Mouse (Mus musculus) embryo, embryonic 11 days (tissue): ENCODE measurements around the gene Lrrc75b.
"Not testable (repeated sequence)": the region's sequence is repeated elsewhere in the genome, so short reads cannot be mapped to it uniquely, and the experiment has no call there.

ENCODE experiments used
- DNase-seq: peaks from one replicate; pipeline ENCODE4 v3.0.0-alpha.2; 2015

Gene Lrrc75b

DNA sequence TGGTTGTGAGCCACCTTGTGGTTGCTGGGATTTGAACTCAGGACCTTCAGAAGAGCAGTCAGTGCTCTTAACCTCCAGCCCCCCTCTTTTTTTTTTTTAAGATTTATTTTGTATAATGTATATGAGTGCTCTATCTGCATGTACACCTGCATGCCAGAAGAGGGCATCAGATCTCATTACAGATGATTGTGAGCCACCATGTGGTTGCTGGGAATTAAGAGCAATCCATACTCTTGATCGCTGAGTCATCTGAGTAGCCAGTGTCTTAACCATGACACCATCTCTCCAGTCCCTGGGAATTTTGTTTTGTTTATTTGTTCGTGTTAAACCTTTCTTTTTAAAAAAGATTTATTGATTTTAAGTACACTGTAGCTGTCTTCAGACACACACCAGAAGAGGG, 6.6 kb upstream of the Lrrc75b start:
- DNase-seq = not testable (repeated sequence)

DNA sequence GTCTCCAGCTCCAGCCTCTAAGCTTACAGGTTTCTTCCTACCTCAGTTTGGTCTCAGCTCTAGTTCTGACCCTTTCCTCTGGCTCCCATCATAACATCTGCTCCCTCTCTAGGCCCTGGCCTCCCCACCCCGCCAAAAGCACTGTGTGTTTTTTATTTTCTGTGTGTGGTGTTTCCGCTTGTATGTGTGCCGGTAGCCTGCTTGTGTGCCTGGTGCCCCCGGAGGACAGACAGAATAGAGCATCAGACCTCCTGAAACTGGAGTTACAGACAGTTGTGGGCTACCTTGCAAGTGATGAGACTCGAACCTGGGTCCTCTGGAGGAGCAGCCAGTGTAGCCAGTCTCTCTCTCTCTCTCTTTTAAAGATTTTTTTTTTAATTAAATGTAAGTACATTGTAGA, 6.2 kb upstream of the Lrrc75b start:
- DNase-seq = no peak

DNA sequence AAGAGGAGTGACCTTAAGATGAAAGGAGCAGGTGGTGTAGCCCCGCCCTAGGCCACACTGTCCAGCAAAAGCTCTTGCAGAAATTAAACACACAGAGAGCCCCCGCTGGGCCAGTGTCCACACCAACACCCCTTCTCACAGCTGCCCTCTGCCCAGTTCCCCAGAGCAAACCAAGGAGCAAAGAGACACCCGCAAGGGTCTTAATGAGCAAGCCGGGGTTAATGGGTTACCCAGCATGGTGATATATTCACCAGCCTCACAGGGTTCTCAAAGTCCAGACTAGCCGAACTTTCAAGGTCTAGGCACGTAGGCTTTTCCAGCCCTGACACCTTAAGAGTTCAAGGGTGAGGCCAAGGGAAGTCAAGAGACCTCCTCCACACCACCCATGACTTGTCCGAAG, 5.8 kb upstream of the Lrrc75b start:
- no peak for DNase-seq

DNA sequence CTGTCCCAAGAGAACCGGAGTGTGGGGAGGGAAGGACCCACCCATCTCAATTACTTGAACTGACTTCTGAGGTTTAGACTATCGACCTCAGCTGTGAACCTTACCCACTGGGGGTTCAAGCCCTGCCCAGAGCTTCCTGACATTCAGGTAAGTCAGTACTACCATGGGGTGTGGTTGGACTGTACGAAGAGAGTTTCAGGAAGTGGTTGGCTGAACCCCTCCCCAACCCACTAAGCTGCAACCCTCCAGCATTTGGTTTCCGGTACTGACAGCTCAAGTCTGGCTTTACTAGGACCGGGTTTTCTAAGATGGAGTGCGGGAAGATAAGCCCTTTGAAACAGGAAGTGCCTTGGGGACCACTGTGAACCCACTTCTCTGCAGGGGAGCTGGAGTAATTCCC, 5.3 kb upstream of the Lrrc75b start:
- no peak for DNase-seq

DNA sequence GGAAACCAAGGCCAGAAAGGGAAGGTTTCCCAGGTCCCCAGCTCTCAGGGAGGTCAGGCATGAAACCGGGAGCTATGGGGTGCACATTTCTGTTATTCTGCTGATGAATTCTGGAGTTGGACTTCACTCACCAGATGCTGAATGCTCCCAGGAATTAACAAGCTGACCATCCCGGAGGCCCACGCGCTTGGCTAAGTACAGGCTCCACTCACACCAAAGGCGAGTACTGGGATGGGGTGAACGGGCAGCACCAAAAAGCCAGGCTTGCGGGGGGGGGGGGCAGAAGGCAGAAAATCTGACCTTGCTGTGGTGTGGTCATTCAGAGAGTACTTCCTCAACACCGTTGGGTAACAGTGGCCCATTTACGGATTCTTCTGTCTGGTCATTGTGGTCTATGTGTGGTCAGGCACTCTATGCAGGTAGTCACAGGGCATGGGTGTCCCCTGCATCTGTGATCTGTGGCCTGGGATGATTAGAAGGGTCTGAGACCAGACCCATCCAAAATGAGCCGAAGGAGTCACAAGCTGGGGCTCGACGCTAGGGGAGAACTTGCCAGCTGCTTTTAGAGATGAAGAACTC, 4.6 kb upstream of the Lrrc75b start:
- DNase-seq = no peak

DNA sequence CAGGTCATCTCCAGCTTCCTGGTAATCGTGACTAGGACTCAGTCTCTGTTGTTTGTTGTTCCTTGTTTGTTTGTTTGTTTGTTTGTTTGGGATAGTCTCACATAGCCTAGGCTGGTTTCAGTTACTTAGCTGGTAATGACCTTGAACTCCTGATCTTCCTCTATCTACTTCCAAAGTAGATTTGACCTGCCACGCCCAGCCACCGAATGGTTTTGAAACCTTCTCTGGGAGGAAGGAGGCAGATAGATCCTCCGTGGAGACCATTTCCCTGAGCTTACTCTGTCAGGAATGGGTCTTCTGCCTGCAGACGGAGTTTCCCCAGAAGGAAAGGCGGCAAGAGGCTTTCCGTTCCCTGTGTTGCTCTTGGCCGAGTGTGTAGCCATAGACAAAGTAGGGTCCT, 2.5 kb upstream of the Lrrc75b start:
- no peak for DNase-seq

DNA sequence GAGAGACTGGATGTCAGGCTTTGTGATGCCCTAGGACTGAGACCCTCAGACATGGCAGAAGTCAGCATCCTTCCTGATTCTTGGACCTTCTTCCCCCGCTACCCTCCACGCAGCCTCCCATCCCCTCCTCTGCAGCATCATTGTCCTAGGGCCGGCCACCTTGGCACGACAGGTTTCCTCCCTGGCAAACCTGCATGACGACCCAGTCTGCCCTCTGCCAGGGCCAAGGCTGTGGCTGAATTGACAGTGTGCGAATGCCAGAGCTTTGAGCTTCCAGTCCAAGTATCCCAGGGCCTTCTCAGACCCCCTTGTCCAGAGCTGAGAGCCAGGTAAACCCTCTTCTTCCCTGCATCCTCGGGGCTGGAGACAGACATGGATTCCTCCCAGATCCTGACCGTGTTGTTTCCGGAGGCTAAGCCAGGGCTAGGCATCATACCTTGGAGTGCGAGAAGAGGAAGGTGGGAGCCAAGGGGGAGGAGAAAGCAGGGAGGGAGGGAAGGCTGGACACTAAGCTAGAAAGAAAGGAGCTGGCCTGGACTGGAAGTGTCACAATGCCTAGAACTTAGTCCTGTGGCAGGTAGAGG, 1.0 kb upstream of the Lrrc75b start, which contains the start of gene Ggt1:
TSS of gene Ggt1 (plus strand) at position 534 of the 584 bp plus-strand sequence.
- no peak for DNase-seq

DNA sequence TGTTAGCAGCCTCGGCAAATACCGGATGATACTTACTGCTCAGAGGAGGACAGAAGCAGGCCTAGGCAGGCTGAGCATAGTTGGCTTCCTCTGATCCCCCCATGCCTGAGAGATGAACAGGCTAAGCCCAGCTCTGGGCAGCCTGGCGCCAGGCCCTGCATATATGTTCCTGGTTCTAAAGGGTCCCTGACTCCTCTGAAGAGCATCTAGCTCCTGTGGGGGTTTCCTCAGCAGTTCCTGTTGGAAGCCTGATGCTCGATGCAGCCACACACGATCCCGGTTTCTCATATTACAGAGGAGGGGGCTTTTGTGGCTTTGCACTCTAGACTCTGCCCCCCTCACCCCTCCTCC, 394 bp upstream of the Lrrc75b start:
- no peak for DNase-seq

DNA sequence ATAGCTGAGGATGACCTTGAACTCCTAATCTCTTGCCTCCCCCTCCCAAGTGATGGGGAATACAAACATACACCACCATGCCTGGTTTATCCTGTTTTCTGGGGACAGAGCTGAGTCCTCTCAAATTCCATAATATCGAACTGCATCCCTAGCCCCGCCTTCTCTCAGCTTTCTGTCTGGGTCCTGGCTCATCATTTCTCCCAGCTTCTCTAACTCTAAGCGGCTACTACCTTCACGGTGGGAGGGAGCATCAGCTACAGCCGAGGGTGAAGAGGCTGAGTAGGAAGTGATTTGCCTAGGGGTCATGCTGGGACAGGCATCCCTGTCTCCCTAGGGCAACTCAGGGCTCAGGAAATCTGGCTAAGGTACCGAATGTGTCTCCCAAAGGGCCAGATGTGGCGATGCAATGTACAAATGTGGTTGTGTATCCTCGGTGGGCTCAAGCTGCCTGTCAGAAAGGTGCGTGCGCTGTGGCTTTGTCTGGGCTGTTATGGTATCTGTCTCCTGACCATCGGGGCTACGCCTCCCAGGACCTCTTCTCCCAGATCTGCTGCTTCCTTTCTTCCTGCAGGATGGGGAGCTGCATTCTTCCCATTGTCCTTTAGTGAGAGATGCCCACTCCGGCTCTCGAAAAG, 972 bp downstream of the Lrrc75b start:
- no peak for DNase-seq

DNA sequence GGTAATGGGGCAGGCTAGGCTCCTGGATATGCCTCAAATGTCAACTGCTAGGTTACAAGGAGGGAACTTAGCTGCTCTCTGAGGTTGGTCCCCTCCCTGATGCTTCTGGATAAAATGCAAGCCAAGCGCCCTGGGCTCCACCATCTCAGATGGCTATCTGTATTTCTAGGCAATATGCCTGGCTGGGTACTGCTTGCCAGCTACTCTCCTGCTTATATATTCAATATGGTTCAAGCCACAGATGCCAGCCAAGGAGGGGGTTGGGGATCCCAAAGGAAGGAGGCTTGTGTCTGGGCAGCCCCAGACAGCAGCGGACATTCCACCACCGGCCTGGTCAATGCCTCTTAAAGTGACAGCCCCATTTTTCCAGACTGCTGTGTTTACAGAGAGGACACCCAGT, 1.6 kb downstream of the Lrrc75b start:
- no peak for DNase-seq

DNA sequence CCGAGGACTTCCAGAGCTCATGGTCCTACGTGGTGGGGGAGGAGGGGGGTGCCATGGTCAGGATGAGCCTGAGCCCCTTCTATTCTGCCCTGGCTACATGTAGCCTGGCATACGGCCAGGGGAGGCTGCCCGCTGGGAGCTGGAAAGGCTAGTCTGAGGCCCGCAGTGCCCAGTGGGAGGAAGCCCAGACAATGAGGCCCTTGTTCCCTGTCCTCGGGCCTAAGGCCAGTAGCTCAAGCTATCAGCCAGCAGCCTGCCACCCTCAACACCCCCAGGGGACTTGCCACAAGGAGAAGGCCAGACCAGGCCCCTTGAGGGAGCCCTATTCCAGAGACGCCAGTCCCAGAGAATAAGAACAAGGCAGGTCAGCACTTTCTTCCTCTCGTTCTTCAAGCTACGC, 4.1 kb downstream of the Lrrc75b start:
- DNase-seq = no peak

DNA sequence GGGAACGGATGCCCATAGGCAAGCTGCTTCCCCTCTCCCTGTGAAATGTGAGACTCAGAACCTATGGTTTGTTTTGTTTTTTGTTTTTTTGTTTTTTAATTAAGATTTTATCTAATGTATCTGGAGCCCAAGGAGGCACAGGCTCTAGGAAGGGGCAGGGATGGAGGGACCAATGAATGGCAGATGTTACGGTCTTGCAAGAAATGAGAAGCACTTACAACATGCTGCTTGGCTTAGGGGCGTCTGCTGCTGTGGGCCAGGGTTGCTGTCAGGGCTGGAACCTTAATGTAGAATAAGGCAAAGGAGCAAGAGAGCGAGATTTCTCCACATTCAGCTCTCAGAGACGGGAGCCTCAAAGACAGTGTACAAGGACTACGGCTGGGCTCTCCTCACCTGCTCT, 4.6 kb downstream of the Lrrc75b start:
- DNase-seq = no peak

DNA sequence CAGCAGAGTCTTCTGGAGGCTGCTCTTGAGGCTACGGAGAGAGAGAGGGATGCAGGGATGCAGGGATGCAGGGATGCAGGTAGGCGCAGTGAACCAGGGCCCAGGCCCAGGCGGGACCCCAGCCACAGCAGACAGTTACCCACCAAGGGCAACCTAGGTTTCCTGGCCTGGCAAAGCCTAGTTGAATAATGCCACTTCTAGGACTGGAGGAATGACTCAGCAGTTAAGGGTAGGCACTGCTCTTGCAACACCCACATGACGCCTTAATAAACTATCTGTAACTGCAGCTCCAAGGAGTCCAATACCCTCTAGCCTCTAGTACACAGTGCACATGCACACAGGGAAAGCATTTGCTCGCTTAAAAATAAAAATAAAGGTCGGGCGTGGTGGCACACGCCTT, 6.0 kb downstream of the Lrrc75b start:
- no peak for DNase-seq

DNA sequence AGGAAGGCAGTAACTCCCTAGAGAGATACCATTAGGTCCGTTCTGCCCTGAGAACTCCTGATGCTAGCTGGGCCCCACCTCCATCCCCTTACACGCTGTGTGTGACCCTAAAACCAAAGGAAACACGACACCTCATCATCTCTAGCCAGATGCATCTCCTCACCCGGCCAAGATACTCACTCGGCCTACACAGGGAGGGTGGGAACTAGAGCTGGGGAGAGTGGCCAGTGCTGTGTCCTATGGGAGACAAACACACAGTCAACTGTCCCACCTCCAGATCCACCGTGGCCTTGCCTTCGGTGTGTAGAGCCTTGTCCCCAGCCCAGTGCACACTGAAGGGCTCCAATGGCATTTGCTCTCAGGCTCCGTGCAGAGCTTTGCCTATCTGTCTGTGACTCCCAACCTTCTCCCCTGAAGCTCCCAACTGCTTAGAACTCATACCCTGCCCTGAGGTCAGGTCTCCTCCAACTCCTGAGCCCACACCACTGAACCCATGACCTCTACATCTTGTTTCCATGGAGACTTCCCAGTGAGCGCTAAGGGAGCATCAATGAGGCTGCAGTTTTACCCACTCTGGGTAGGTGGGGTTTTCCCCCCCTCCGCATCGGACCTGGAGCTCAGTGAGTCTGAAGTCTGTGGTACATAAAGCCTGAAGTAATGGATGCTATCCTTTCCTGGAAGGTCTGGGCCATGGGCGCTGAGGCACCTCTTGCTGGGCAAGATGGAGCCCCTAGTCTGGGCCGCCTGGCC, 7.3 kb downstream of the Lrrc75b start:
- no peak for DNase-seq

DNA sequence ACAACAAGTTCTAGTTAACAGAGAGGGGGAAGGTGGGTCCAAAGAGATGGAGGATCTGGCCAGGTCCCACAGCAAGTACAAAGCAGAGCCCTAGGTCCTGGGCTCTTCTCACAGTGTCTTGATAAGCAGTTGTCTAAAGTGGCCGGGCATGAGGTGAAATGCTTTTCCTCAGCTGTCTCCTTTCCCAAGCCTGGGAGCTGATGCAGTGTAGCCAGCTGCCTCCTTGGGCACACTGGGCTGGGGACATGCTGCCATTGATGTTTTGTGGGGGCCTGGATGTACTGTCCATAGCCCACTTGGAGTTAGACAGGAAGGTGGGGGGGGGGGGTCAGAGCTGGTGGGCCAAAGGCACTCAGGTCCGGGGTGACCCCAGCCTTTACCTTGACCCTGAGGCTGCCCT, 8.0 kb downstream of the Lrrc75b start:
- DNase-seq = no peak

DNA sequence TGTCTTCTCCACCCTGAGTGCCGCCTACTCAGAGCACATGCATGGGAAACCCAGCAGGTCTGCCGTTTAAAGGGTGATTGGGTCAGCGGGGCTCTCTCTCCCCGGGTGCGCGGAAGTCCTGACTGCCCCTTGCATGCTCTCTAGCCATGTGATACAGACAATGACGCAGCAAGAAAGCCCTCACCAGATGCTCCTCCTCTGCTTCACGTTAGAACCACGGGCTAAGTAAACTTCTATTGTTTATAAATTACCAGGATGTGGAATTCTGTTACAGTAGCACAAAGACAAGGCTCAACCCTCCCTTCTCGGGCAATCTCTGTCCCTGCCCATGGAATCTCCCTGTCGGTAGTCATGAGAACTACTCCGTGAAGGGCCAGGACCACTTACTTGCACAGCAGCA, 9.0 kb downstream of the Lrrc75b start:
- no peak for DNase-seq

DNA sequence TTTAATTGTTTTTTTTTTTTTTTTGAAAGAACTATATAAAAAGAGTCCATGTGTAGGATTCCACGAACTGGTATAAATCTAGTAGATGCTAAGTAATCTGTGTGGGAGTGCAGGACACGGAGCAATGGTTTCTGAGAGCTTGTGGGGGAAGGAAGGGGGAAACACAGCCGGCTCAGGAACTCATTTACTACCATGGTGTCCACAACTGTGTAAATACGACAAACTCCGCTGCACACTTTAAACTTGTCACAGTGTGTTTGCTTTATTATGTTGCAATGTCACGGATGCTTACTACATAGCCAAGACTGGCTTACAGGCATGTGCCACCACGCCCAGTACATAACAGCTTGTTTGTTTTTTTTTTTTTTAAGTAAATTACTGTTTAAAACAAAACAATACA, 10.2 kb downstream of the Lrrc75b start:
- DNase-seq = no peak

DNA sequence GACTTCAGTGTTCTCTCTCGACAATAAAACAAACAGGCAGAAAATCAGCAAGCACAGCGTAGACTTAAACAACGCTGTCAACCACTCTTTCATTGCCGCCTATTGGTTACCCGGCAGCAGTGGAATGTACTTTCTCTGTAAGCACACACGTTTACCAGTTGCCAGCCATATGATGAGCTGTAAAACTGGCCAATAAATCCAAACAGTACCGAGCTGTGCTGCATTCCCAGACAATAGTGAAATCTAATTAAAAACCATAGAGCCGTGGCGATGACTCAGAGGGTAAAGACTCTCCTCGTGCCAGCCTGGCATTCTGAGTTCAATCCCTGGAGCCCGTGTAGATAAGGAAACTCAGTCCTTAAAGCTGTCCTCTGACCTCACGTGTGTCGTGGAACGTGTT, 11.6 kb downstream of the Lrrc75b start:
- DNase-seq = no peak

DNA sequence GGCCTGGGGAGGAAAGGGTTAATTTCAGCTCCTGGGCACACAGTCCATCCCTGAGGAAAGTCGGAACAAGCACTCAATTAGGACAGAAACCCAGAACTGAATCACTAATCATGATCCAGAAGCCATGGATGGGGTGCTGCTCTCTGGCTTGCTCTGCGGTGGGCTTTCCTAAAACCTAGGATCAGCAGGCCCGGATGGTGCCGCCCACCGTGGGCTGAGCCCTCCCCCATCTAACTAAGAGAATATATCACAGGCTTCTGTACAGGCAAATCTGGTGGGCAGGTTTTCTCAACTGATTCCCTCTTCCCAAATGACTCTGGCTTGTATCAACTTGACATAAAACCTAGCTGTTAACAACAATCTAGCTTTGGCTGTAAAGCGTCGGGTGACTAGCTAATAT, 12.2 kb downstream of the Lrrc75b start:
- no peak for DNase-seq

DNA sequence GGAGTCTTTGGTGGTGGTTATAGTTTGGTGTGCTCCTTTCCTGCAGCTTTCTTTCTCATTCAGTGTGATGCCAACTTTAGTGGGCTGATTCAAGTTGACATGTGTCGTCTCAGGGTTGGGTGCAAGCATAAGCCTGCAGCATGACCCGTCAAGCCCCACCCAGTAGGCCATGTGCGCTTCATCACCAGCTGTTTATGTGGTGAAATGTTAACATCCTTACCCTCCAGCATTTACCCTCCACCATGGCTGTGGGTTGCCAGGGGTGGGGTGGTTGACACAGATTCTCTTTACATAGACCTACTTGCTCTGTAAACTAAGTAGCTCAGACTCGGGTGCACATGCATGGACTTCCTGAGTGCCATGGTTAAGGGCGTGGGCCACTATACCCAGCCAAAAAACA, 24.0 kb downstream of the Lrrc75b start:
- DNase-seq = no peak

DNA sequence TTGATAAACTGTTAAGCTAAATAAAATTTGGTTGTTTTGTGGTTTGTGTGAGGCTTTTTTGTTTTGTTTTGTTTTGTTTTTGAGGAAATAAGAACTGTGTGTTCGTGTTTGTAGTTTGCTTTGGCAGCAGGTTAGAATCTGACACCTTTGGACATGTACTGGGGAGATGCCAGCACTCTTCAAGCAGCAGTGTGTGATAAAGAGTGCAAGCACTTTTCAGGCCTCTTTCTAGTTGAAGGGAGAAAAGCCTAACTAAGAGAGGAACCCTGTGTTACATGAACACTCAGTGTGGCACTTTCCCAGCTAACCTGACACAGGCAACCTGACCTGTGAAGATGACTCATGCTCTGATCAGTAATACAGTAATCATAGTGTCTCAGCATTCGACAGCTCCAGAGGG, 24.7 kb downstream of the Lrrc75b start:
- DNase-seq = no peak

DNA sequence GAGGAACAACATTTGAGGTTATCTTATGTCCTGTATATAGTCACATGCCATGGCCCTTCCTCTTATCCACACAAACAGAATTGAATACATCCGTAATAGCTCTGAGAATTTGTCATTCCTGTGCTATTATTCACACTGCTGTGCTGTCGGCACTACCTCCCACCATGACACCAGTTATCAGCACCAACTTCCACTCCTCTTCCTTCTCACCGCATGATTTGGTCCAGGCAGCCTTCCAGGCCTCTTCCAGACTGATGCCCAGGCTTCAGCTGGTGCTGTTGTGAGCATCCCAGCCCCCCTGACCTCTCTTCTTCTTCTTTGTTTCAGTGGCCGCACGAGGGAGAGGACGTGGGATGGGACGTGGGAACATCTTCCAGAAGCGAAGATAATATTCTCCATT, 25.2 kb downstream of the Lrrc75b start:
- no peak for DNase-seq

DNA sequence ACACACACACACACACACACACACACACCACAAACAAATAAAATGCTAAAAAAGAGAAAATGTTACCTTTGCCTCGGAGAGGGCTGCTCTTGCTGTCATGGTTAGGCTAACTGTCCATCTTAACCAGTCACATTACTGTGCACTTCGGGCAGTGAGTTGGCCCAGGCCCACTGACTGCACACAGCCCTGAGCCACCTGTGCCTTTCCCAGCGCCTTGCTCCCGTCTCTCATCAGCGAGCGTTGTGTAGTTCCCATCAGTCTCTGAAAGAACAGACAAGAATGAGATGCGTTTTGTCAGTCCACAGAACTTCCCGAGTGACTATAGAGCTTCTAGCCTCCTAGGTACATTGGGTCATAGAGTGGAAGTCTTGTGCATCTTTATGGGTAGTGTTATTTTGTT, 25.9 kb downstream of the Lrrc75b start:
- no peak for DNase-seq

DNA sequence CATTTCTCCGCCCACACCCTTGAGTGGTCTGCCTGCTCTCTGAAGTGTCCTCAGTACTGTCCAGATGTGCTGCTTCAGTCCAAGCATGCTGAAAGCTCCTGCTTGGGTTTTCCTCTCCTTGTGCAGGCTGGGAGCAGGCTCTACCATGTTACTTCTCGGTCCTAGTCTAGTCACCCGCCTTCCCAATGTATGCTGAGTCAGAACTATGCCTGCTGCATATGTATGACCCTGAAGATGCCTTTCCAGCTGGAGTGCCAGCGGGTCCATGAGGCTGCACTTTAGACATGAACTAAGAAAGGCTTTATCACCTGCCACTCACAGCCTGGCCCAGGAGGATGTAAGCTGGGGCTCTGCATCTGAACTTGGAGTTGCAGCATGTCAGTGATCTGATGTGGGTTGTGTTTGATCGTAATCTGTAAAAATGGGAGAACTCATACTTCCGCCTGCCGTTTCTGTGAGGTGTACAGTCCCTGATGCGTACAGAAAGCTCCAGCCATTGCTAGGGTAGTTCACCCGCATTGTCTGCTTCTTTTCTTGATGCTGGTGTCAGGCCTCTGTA, 28.5 kb downstream of the Lrrc75b start:
- DNase-seq = no peak
